Mouse (Mus musculus): ENCODE data around the gene Capza2.

GRCm38 (mm10) chr6:17589953-17590627 lies 45.9 kb upstream of the Capza2 start:
- no peak for TF ChIP-seq POLR2A (IDR thresholded peaks at IDR 0.05; ENCODE audit: insufficient read length, low read depth)
- TF ChIP-seq POLR2AphosphoS2 (IDR thresholded peaks at IDR 0.05; ENCODE audit: insufficient read length, low read depth), result no peak
